Mouse (Mus musculus) heart, postnatal 25 days (tissue): ENCODE measurements around the gene Wbp2. TPM values are rescaled to one million over a fixed set of nuclear protein-coding genes. Genes with fewer than 3 reads are reported as not detected.

Experiments
- DNase-seq: peaks from one replicate; pipeline ENCODE4 v3.0.0; 2022; ENCODE audit warnings: low spot score
- intact Hi-C: fragments of 180-260 bp; cut with DNase I; formaldehyde crosslinking; loops from one replicate; pipeline ENCODE4 v1.15.1; 2025
- total RNA-seq, 2 experiments: library from RNA; stranded (reverse); gene quantifications; 2 replicates each; pipeline ENCODE4 v1.2.3; 2021

The Wbp2 gene
- total RNA-seq, 2 experiments from 2014 or later: 80.1 to 92.2 TPM

GRCm38 (mm10) chr11:116110540-116110939, 23.7 kb upstream of the Wbp2 start:
- intact Hi-C loops: loop anchor here (1.0 to 2.0 kb wide), 2 partner anchors 18 to 22 kb away; no protein-coding TSS in a partner anchor
- no peak for DNase-seq

GRCm38 (mm10) chr11:116110131-116110530, 23.3 kb upstream of the Wbp2 start:
- DNase-seq: peak; percentile 90
- intact Hi-C loops: loop anchor here (1.0 to 2.0 kb wide), 2 partner anchors 19 to 22 kb away; no protein-coding TSS in a partner anchor

DNA sequence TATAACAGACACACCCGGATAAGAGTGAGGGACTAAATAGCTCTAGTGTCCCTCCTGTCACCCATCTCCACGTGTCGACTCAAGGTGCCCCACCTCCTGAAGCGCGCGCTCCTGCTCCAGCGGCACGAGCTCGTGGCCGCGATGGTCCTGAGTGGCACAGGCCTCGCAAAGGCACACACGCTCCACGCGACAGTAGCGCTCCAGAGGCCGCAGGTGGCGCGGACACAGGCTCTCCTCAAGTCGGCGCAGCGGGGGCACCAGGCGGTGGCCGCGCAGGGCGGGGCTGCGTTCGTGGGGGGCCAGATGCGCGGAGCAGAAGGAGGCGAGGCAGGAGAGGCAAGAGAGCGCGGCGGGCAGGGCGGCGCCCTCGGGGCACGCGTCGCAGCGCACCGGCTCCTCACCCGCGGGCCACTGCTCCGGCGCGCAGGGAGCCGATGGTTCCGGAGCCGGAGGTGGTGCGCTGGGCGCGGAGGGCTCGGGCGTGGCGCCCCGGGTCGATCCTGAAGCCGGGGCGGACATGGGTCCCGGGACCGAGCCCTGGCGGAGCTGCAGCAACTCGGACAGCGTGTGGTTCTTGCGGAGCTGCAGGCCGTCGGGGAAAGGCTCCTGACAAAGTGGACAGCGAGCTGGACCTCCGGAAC, 22.8 kb upstream of the Wbp2 start:
- intact Hi-C loops: loop anchor here (1.0 to 2.0 kb wide), 2 partner anchors 19 to 21 kb away; no protein-coding TSS in a partner anchor
- DNase-seq: no peak

- intact Hi-C loops: no loop called here
- DNase-seq: peak; percentile 85
Observed at GRCm38 (mm10) chr11:116108464-116109137, 21.8 kb upstream of the Wbp2 start.

DNA sequence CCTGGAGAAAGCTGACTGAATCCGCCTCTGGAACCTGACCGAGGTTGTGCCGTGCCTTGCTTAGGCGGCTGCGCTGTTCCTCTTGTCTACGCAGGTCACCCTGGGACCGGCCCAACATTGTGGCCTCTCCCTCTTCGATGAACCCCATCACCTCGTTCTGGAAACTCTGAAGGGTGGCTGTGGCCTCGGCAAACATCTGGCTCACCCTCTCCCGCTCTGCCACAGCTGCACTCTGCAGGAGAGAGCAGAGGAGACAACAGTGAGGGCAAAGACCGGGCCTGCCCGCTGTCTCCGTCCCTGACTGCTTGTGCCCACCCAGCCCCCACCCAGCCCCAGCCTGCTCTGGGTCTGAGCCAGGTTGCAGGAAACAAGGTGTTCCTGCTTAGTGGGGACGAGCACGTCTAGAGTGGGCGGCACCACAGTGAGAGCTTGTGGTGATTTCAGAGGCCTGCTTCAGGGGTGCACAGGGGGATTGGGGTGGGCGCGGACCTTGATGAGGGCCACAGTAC, 21.0 kb upstream of the Wbp2 start:
- DNase-seq: no peak
- intact Hi-C loops: no loop called here

DNA sequence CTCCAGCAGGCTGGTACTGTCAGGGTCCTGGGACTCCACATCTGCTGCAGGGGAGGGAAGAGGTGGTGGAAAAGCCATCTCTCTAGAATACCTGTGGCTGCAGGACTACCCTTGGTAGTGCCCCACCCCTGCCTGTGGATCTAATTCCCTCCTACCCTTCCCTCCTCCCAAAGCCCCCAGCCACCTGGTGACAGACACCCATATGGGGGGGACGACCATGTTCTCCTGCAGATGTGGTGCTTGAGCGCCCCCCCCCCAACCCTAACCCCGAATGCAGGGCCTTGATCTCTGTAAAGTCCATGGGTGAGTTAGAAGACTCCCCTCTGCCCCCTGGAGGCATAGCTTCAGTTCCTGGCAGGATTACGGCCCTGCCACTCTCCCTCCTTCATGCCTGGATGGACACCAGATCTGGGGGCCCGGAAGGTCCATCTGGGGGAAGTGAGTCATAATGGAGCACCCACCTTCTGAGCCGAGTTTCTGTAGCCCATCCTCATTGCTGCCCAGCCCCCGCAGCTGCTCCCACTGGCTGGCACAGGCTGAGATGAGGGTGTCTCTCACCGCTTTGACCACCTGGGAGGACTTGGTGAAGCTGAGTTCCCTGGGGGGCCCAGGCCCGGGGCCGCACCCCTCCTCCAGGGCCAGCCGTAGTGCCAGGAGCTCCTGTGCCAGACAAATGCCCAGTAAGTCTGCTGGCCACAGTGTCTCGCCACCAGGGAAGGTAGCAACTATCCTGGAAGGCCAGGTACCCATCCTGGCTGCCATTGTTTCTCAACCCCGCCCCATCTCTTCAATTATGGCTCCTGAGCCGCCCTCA, 20.4 kb upstream of the Wbp2 start:
- intact Hi-C loops: no loop called here
- no peak for DNase-seq

DNA sequence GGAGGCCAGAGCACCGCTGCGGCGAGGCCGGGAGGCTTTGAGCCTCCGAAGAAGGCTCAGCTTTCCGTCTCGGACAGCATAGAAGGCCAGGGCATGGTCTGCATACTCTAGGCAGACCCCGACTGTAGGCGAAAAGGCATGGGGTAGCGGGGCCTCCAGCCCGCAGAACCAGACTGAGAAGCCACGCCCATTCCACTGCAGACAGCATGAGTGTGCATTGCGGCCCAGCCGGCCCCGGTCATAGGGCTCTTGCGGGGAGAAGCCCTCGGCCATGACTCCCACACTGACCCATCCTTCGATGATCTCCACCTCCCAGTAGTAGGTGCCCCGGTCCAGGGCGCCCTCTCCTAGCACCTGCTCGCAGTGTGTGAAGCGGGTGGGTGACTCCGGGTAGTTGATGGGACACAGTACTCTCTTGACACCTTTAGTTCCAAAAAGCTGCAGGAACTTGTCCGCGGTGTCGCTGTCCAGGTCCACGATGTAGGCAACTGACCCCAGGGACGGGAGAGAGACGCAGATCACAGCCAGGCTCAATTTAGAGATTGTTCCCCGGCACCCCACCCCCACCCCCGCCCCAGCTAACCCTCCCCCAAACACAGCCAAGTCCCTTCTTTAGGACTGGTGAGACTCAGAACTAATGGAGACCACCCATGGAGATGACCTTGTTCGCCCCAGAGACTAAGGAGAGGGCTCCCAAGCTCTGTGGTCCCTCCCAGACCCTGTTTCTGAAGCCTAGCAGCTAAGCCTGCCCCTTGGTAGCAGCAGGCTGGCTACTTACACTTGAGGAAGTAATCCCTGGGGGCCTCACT, 19.6 kb upstream of the Wbp2 start:
- DNase-seq: no peak
- intact Hi-C loops: no loop called here

- intact Hi-C loops: no loop called here
- DNase-seq: no peak
Observed at GRCm38 (mm10) chr11:116105065-116105464, 18.3 kb upstream of the Wbp2 start.

DNA sequence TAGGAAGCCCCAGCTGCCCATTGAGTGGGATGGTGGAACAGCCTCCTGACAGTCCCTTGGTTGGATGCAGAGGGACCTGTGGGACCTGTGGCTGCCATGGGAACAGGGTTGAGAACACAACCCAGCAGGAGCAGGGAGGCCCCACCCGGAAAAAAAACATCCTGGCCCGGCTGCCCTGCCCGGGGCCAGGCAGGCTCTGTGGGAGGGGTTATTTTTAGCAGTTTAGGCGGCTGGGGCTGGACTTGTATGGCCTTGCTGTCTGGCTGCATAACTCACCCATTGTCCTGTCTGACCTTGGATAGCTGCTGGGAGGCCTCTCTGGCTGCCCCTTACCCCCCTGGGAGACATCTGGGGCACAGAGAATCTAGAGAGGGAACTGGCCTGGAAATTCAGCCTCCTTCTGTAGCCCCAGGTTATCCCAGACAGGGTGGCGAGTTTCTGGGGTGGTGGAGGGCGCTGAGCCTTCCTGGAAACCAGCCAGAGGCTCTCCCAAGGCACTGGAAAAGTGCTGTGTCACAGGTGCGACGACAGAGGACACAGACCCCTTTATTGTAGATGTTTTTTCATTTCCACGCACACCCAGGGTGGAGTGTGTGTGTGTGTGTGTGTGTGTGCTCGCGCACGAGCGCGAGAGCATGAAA, 17.3 kb upstream of the Wbp2 start:
- peak; percentile 85 for DNase-seq
- intact Hi-C loops: no loop called here

GRCm38 (mm10) chr11:116103572-116103971, 16.8 kb upstream of the Wbp2 start:
- intact Hi-C loops: no loop called here
- DNase-seq: no peak

DNA sequence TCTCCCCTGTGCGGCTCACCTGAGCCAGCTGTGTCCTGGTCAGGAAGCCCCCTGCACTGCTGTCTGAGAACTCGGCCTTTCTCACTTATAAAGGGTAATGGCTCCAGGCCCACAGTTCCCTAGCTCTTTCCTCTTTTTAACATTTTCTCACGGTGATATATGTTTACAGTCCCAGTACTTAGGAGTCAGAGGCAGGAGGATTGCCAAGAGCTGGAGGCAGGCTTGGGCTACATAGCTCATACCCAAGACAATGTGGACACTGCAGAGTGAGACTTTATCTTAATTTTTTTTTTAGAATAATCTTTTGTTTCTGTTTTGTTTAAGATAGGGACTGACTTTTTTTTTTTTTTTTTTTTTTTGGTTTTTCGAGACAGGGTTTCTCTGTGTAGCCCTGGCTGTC, 15.7 kb upstream of the Wbp2 start:
- DNase-seq: no peak
- intact Hi-C loops: no loop called here

DNA sequence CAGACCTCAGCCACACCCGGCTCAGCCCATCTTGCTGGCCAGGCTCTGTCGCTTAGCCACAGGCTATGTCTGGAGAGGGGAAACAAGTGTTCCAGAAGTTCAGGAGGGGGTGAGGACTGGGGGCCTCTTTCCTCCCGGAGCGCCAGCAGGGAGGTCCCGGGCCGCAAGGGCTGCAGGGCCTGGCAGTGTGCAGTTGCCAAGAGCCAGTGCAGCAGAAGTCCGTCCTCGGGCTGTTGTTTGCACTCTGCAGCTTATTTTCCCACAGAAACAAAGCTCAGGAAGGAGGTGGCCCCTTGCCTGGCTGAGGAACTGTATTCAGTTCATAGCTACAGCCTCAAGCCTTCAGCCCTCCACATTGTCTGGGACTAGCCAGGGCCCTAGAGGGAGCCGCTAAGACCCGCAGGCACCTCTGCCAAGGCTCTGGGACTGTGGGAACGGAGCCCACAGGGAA, 15.2 kb upstream of the Wbp2 start:
- intact Hi-C loops: no loop called here
- peak; percentile 85 for DNase-seq

- intact Hi-C loops: no loop called here
- DNase-seq: no peak
Observed at GRCm38 (mm10) chr11:116100839-116101238, 14.0 kb upstream of the Wbp2 start.

GRCm38 (mm10) chr11:116100385-116100784, 13.6 kb upstream of the Wbp2 start:
- DNase-seq: peak; percentile 92
- intact Hi-C loops: no loop called here

- intact Hi-C loops: no loop called here
- DNase-seq: no peak
Observed at GRCm38 (mm10) chr11:116099462-116099861, 12.7 kb upstream of the Wbp2 start.

DNA sequence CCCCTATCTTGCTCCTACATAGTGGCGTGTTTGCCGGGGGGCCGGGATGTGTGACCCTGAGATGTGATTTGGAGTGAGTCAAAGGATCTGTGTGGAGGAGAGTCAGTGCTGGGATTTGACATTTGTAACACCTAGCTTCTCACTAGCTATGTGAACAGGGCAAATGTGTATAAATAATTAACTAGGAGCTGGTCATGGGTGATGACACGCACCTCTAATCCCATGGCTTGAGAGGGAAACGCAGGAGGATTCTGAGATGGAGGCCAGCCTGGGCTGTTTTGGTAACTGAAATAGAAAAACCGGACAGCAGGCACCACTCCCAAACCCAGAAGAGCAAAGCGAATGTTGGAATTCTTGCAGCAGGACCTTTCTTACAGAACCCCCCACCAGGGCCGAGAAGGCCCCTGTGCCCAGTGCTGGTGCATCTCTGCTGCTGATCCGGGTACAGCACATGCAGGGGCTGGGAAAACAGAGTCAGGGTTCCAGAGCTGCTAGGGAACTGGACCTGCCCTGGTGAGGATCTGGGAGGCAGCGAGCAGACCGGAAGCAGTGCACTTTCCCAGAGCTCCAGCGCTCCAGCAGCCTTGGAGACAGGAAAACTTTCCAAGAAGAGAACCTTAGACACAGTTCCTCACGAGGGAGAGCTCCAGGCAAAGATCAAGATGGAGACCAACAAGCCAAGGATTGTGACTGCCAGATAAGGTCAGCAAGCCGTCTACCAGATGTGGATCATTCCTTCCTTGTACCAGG, 12.1 kb upstream of the Wbp2 start:
- DNase-seq: no peak
- intact Hi-C loops: no loop called here

DNA sequence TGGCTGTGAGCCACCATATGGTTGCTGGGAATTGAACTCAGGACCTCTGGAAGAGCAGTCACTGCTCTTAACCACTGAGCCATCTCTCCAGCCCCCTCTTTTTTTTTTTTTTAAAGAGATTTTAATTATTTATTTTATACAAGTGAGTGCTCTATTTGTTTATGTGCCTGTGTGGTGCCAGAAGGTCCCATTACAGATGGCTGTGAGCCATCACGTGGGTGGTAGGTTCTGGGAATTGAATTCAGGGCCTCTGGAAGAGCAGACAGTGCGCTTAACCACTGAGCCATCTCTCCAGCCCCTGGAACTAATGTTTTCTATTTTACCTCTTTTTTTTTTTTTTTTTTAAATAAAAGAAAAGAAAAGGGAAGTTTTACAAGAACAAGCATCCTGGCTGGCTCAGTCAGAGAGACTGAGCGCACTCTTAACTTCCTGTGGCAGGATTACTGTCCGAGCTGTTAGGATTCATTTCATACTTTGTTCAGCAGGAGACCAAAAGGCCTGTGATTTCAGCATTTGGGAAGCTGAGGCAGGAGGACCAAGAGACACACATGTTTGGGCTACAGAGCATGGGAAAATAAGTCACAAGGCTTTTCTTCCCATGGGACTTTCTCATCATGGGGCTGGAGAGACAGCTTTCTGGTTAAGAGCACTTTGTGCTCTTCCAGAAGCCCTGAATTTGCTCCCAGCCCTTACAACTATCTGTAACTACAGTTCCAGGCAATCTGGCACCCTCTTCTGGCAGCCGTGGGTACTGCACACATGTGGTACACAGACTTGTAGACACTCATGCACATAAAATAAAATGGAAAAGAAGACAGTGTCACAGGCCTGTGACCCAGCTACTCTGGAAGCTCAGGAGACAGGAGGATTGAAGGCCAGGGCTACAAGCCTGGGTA, 9.7 kb upstream of the Wbp2 start:
- intact Hi-C loops: no loop called here
- no peak for DNase-seq

- intact Hi-C loops: no loop called here
- peak; percentile 73 for DNase-seq
Observed at GRCm38 (mm10) chr11:116095573-116095972, 8.8 kb upstream of the Wbp2 start.
